Mouse (Mus musculus) cerebellum, adult 2 months (tissue): ENCODE measurements around the gene Fbxo11. TPM values are rescaled to one million over a fixed set of nuclear protein-coding genes. Genes with fewer than 3 reads are reported as not detected.

Experiments used
- DNase-seq, 2 experiments: peaks; one replicate each; pipeline ENCODE4 v3.0.0; 2021
- H3K27ac ChIP-seq: fragments of 200-500 bp; 2 replicates; pipeline ENCODE4 v1.5.1; 2012; ENCODE audit warnings: low read length, control low read depth, inconsistent platforms; ENCODE audit not compliant: insufficient read depth
- H3K27me3 ChIP-seq: fragments of 200-500 bp; 2 replicates; pipeline ENCODE4 v1.6.1; 2012; ENCODE audit warnings: inconsistent platforms, mild to moderate bottlenecking, low read length, moderate library complexity; ENCODE audit not compliant: control insufficient read depth, insufficient read depth
- H3K4me1 ChIP-seq: fragments of 200-500 bp; 2 replicates; pipeline ENCODE4 v1.6.1; 2011; ENCODE audit warnings: low read length; ENCODE audit not compliant: control insufficient read depth, insufficient read depth
- H3K4me3 ChIP-seq: fragments of 200-500 bp; replicated peaks from 2 replicates; pipeline ENCODE3; 2011; ENCODE audit warnings: mild to moderate bottlenecking, low read depth, low read length, control low read depth; ENCODE audit not compliant: insufficient read depth
- CTCF ChIP-seq: fragments of 200-500 bp; IDR thresholded peaks from 2 replicates; pipeline ENCODE4 v1.5.1; 2011; ENCODE audit warnings: low read depth, mild to moderate bottlenecking, control low read depth, low read length, moderate library complexity, borderline replicate concordance; ENCODE audit not compliant: insufficient read depth
- POLR2A ChIP-seq: fragments of 200-500 bp; IDR thresholded peaks from 2 replicates; pipeline ENCODE4 v1.6.1; 2011; ENCODE audit warnings: low read length, control low read depth, borderline replicate concordance; ENCODE audit not compliant: insufficient read depth
- WGBS: fragments of 180-500 bp; shearing (Covaris S2); methylation state at CpG from one replicate; pipeline ENCODE4 v1.1.7; 2018; 5-methylcytosine and 5-hydroxymethylcytosine counted together
- polyA plus RNA-seq: library from polyadenylated mRNA; depleted of rRNA; stranded (reverse); fragments of >200 nt; gene quantifications from 2 replicates; pipeline ENCODE4 v1.2.3, GENCODE M21; 2012

Fbxo11 gene
- polyA plus RNA-seq, 1 experiment = 73.1 TPM

- peak; percentile 69 to 73 for DNase-seq
- Histone ChIP-seq H3K4me3 (peak overlapping the region; percentile 100), H3K27ac (peak overlapping the region; percentile 87), H3K4me1 (no peaks in the 10 kb centered on the region), H3K27me3 (no peaks in the 10 kb centered on the region)
- no peak for TF ChIP-seq POLR2A
- TF ChIP-seq CTCF = no peak
- under 1% methylated on average over 35 of the region's 67 CpGs for WGBS
Measured at GRCm38 (mm10) chr17:88064347-88065030, 602 bp downstream of the Fbxo11 start.

GRCm38 (mm10) chr17:88063980-88064346, 1.1 kb downstream of the Fbxo11 start:
- no peaks in the 10 kb centered on the region for H3K27me3 ChIP-seq
- TF ChIP-seq CTCF (no peak), POLR2A (0 out of 2 replicates have a peak, but pooled peaks have one; percentile 18)
- under 1% methylated on average over 23 of the region's 23 CpGs for WGBS
- DNase-seq = peak; percentile 73 to 74
- H3K4me3 ChIP-seq = peak overlapping the region; percentile 100
- no peaks in the 10 kb centered on the region for H3K4me1 ChIP-seq
- peak overlapping the region; percentile 87 for H3K27ac ChIP-seq

- no peaks in the 10 kb centered on the region; the same call in 1 of the 2 replicates for H3K4me1 ChIP-seq
- DNase-seq = no peak
- H3K4me3 ChIP-seq = peak overlapping the region; percentile 100
- whole genome bisulfite sequencing = under 1% methylated on average over 8 of the region's 8 CpGs
- H3K27ac ChIP-seq = no peak overlapping the region
- no peak for TF ChIP-seq POLR2A
- no peak for TF ChIP-seq CTCF
- H3K27me3 ChIP-seq = no peaks in the 10 kb centered on the region
Measured at GRCm38 (mm10) chr17:88062860-88063580, 2.1 kb downstream of the Fbxo11 start.

GRCm38 (mm10) chr17:88061942-88062341, 3.1 kb downstream of the Fbxo11 start:
- Histone ChIP-seq H3K4me3 (no peak overlapping the region), H3K27me3 (no peaks in the 10 kb centered on the region), H3K4me1 (no peaks in the 10 kb centered on the region; the same call in 1 of the 2 replicates), H3K27ac (no peak overlapping the region)
- no peak for DNase-seq
- TF ChIP-seq POLR2A = no peak
- TF ChIP-seq CTCF = no peak
- WGBS = 48% methylated on average over 3 of the region's 3 CpGs

- Histone ChIP-seq H3K27me3 (no peaks in the 10 kb centered on the region), H3K4me1 (no peaks in the 10 kb centered on the region; the same call in 1 of the 2 replicates), H3K4me3 (no peak overlapping the region), H3K27ac (no peak overlapping the region)
- DNase-seq = no peak
- WGBS = 45% methylated on average over 2 of the region's 2 CpGs
- TF ChIP-seq POLR2A = no peak
- no peak for TF ChIP-seq CTCF
Measured at GRCm38 (mm10) chr17:88058280-88058679, 6.8 kb downstream of the Fbxo11 start.

GRCm38 (mm10) chr17:88057846-88058245, 7.2 kb downstream of the Fbxo11 start:
- no peak for TF ChIP-seq POLR2A

GRCm38 (mm10) chr17:88051679-88052078, 13.4 kb downstream of the Fbxo11 start:
- WGBS = 88% methylated on average over 4 of the region's 4 CpGs
- DNase-seq = no peak
- Histone ChIP-seq H3K27ac (no peak overlapping the region), H3K4me3 (no peak overlapping the region), H3K27me3 (no peaks in the 10 kb centered on the region), H3K4me1 (no peaks in the 10 kb centered on the region)
- TF ChIP-seq CTCF = no peak
- no peak for TF ChIP-seq POLR2A

More at GRCm38 (mm10) chr17:88057846-88058245, 7.2 kb downstream of the Fbxo11 start:
- Histone ChIP-seq H3K4me3 (no peak overlapping the region), H3K27ac (no peak overlapping the region), H3K27me3 (no peaks in the 10 kb centered on the region), H3K4me1 (no peaks in the 10 kb centered on the region; the same call in 1 of the 2 replicates)
- no peak for DNase-seq
- 67% methylated on average over 1 of the region's 1 CpGs for WGBS

- Histone ChIP-seq H3K4me1 (no peaks in the 10 kb centered on the region), H3K27me3 (no peaks in the 10 kb centered on the region), H3K4me3 (no peak overlapping the region), H3K27ac (no peak overlapping the region)
- DNase-seq = no peak
- WGBS = 97% methylated on average over 1 of the region's 1 CpGs
- TF ChIP-seq POLR2A (no peak), CTCF (no peak)
Measured at GRCm38 (mm10) chr17:88050892-88051291, 14.2 kb downstream of the Fbxo11 start.
